Comparison of ENCODE assay signal across 24 mouse cellular contexts in genomic region chr7:78129966-78130365, GRCm38 (mm10).
DNase-seq lines count a peak whose midpoint lies in the region; ATAC-seq lines count a peak whose summit lies in the region.
"Had no signal": no experiment of that assay in that cellular context is flagged by ENCODE, and none has a peak within 500 bp of the region (broad histone marks: within the 10 kb centered on the region; RNA-seq: fewer than 3 reads in every experiment).

No protein-coding gene starts in this region.

- no peak overlapping the region for H3K27ac ChIP-seq in kidney, embryonic 16.5 days (ENCODE audit: low read length)
- H3K27ac ChIP-seq: embryonic facial prominence, embryonic 10.5 days; embryonic facial prominence, embryonic 12.5 days; forebrain, embryonic 13.5 days; forebrain, embryonic 15.5 days had no signal

- H3K4me1 ChIP-seq in kidney, embryonic 16.5 days (ENCODE audit: insufficient read depth, low read length) = no peaks in the 10 kb centered on the region
- H3K4me1 ChIP-seq: embryonic facial prominence, embryonic 10.5 days; embryonic facial prominence, embryonic 12.5 days; forebrain, embryonic 13.5 days; forebrain, embryonic 15.5 days had no signal

- no peaks in the 10 kb centered on the region for H3K9me3 ChIP-seq in kidney, embryonic 16.5 days (ENCODE audit: low read length)
- H3K9me3 ChIP-seq: embryonic facial prominence, embryonic 10.5 days; embryonic facial prominence, embryonic 12.5 days; forebrain, embryonic 13.5 days; forebrain, embryonic 15.5 days had no signal

- no peak overlapping the region for H3K4me3 ChIP-seq in kidney, embryonic 16.5 days (ENCODE audit: low read length)
- H3K4me3 ChIP-seq: embryonic facial prominence, embryonic 10.5 days; embryonic facial prominence, embryonic 12.5 days; forebrain, embryonic 13.5 days; forebrain, embryonic 15.5 days had no signal

- H3K9ac ChIP-seq in kidney, embryonic 16.5 days (replicated peaks; ENCODE audit: low read length) = no peak overlapping the region
- H3K9ac ChIP-seq: embryonic facial prominence, embryonic 12.5 days; forebrain, embryonic 13.5 days; forebrain, embryonic 15.5 days had no signal

- H3K4me2 ChIP-seq in kidney, embryonic 16.5 days (replicated peaks; ENCODE audit: low read depth, low read length) = no peak overlapping the region
- H3K4me2 ChIP-seq: embryonic facial prominence, embryonic 12.5 days; forebrain, embryonic 13.5 days; forebrain, embryonic 15.5 days had no signal

- no peaks in the 10 kb centered on the region for H3K27me3 ChIP-seq in kidney, embryonic 16.5 days (ENCODE audit: insufficient read depth, low read length)
- H3K27me3 ChIP-seq: CH12.LX; embryonic facial prominence, embryonic 12.5 days; forebrain, embryonic 13.5 days; forebrain, embryonic 15.5 days had no signal

- ATAC-seq in kidney, embryonic 16.5 days (ENCODE audit: low FRiP score, low TSS enrichment) = no peak
- ATAC-seq: activated CD4-positive, CD25-positive, alpha-beta regulatory T cell, adult 4 months; CD4-positive, CD25-positive, alpha-beta regulatory T cell, adult 4 months; forebrain, embryonic 13.5 days; forebrain, embryonic 15.5 days; Patski had no signal

- H3K36me3 ChIP-seq in kidney, embryonic 16.5 days (ENCODE audit: insufficient read depth, low read length) = no peaks in the 10 kb centered on the region
- H3K36me3 ChIP-seq: embryonic facial prominence, embryonic 10.5 days; embryonic facial prominence, embryonic 12.5 days; forebrain, embryonic 15.5 days; G1E had no signal

- WGBS in kidney, embryonic 16.5 days = 85% methylated on average over 1 of the region's 1 CpGs

- peak; percentile 4 for DNase-seq in kidney, adult 11 months
- no peak for DNase-seq in kidney, postnatal 10 days
- peak; percentile 69 for DNase-seq in kidney, adult 9 months
- no peak for DNase-seq in kidney, postnatal 4 days
- DNase-seq in kidney, postnatal 36 days = peak; percentile 10 to 16
- DNase-seq: adrenal gland, adult 8-10 months; adrenal gland, postnatal 14 days; adrenal gland, postnatal 36 days; B cell, adult 2 months; cerebellum, adult 11-12 months; cerebellum, adult 2 months; cerebellum, adult 9-10 months; cerebellum, postnatal 10 days; cerebellum, postnatal 25 days had no signal

Comparison
In these comparisons a context has a peak if more than half of its experiments do, and no peak if none do; other contexts are left out.
1. DNase-seq: peak in kidney, adult 11 months (single experiment), kidney, adult 9 months (single experiment) and kidney, postnatal 36 days (2 of 2); none in kidney, postnatal 10 days (single experiment) and kidney, postnatal 4 days (0 of 2).